Mouse (Mus musculus) gastrocnemius, adult 18-20 months (tissue): ENCODE results near the gene Gnpda2. TPM values are rescaled to one million over a fixed set of nuclear protein-coding genes. Genes with fewer than 3 reads are reported as not detected.
A peak's percentile ranks its signal among the peaks of the same experiment; 100 is the strongest.

Source experiments
- DNase-seq: peaks from one replicate; pipeline ENCODE4 v3.0.0; 2021; ENCODE audit warnings: low spot score
- long read RNA-seq, 2 experiments: library from polyadenylated mRNA; stranded (forward); transcript quantifications; one replicate each; pipeline ENCODE4 v2.0.0; 2021
- total RNA-seq, 2 experiments: library from RNA; stranded (reverse); gene quantifications; 2 replicates each; pipeline ENCODE4 v1.2.3; 2021

Gnpda2 gene
- 1 to 10 TPM; 3.7 to 4.1 TPM for total RNA-seq
- long read RNA-seq, experiment 1, transcript Gnpda2-201 (7 exons, 1,894 nt): major isoform, 13 of 13 reads
- long read RNA-seq, experiment 1, partial matches to known transcripts: 0 of 13 reads
- long read RNA-seq, experiment 1, other reads (novel, unspliced or antisense): 0 of 13 reads
- long read RNA-seq, experiment 2, partial matches to known transcripts: 0 of 4 reads
- long read RNA-seq, experiment 2, other reads (novel, unspliced or antisense): 0 of 4 reads

GRCm38 (mm10) chr5:69591640-69592461, at the start of gene Gnpda2:
Gene Gnpda2, minus strand, starts transcription at chr5:69592340.
- peak; percentile 79 for DNase-seq

GRCm38 (mm10) chr5:69634766-69635165, 42.6 kb upstream of the Gnpda2 start:
- DNase-seq: no peak

GRCm38 (mm10) chr5:69620899-69621298, 28.8 kb upstream of the Gnpda2 start:
- no peak for DNase-seq

- peak; percentile 5 for DNase-seq
Measured at GRCm38 (mm10) chr5:69613209-69613796, 21.2 kb upstream of the Gnpda2 start.

- DNase-seq: no peak
Measured at GRCm38 (mm10) chr5:69601027-69601426, 8.9 kb upstream of the Gnpda2 start.

GRCm38 (mm10) chr5:69557404-69557935, 34.7 kb downstream of the Gnpda2 start:
- DNase-seq: no peak

- DNase-seq: peak; percentile 96
Measured at GRCm38 (mm10) chr5:69556628-69557403, 35.3 kb downstream of the Gnpda2 start, which contains the start of gene Guf1. Gene Guf1, plus strand, starts transcription at chr5:69556923.

- DNase-seq: peak; percentile 77
Measured at GRCm38 (mm10) chr5:69542489-69542888, 49.7 kb downstream of the Gnpda2 start, which contains the start of gene Yipf7. Gene Yipf7, minus strand, starts transcription at chr5:69542648.

- DNase-seq: no peak
Measured at GRCm38 (mm10) chr5:69541680-69542079, 50.5 kb downstream of the Gnpda2 start.

- no peak for DNase-seq
Measured at GRCm38 (mm10) chr5:69523944-69524343, 68.2 kb downstream of the Gnpda2 start.

Other genes with a start within 250 kb of the Gnpda2 start
- 100 to 1,000 TPM in 1 of 2 experiments, 10 to 100 TPM in 1; 86.5 to 108 TPM for gene Yipf7, start 49.7 kb downstream of the Gnpda2 start, total RNA-seq
- 10 to 100 TPM; 15.7 to 16.0 TPM for gene Guf1, start 35.4 kb downstream of the Gnpda2 start, total RNA-seq